Mouse (Mus musculus) layer of hippocampus, postnatal 14 days (tissue): ENCODE data around the gene Gm44511. TPM values are rescaled to one million over a fixed set of nuclear protein-coding genes. Genes with fewer than 3 reads are reported as not detected.
"Not testable (repeated sequence)": the region's sequence is repeated elsewhere in the genome, so short reads cannot be mapped to it uniquely, and the experiment has no call there.

ENCODE experiments used
- DNase-seq, 2 experiments: peaks; one replicate each; pipeline ENCODE4 v3.0.0; 2021 to 2022; ENCODE audit warnings: low spot score in 2 of 2, mixed read lengths in 1 of 2
- total RNA-seq, 2 experiments: library from RNA; stranded (reverse); gene quantifications; 2 replicates each; pipeline ENCODE4 v1.2.3; 2021

The Gm44511 gene
- total RNA-seq, 2 experiments from 2014 or later = not detected

DNA sequence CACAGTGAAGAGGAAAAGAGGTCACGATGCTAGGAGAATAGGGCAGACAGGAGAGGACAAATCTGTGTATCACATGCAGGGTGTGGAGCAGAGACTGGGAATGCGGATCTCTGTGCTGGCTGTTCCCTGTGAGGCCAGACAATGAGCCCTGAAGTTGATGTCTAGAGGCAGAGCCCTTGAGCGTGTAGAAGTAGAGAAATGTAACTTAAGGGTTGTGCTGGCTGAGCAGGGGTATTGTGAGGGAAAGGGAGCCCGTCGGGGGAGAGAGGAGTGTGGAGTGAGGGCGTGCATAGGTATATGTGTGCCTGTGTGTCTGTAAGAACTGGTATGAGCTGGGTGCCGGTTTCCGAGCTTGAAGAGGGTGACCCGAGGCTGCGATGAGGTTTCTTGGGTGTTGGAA lies 23.6 kb downstream of the Gm44511 start:
- peak; percentile 44 to 50 for DNase-seq

DNA sequence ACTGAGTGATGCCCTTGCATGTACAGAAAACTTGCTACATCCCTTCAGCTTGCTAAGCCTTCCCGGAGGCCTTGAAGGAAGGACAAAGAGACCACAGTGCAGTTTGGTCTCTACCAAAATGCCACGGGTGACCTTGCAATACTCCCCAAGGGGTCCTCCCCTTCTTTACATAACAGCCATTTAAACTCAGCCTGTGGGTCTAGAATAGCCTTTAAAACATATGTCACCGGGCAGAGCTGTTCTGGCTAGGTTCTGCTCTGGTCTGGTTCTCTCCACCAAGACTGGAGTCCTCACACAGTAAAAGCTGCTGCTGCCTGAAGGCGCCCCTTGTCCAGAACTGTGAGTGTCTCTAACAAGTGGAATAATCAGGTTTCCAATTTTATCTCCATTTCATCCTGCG lies 25.4 kb downstream of the Gm44511 start:
- DNase-seq = not testable (repeated sequence)

DNA sequence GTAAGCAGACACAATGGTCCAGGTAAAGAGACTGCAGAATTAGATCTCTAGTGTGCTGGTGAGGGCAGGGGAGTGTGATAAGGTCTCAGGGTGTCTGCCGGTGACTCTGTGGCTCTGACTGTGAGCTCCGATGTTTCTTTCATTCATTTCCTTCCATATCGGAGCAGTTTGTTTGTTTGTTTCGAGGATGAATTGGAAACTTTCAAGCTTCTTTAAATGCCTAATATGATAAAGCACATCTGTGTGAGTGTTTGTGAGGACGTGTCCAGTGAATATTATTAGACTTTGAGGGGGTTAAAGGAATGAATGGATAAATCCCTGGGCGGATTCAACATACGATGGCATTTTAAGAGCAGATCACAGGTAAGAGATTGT lies 26.2 kb downstream of the Gm44511 start:
- no peak for DNase-seq

DNA sequence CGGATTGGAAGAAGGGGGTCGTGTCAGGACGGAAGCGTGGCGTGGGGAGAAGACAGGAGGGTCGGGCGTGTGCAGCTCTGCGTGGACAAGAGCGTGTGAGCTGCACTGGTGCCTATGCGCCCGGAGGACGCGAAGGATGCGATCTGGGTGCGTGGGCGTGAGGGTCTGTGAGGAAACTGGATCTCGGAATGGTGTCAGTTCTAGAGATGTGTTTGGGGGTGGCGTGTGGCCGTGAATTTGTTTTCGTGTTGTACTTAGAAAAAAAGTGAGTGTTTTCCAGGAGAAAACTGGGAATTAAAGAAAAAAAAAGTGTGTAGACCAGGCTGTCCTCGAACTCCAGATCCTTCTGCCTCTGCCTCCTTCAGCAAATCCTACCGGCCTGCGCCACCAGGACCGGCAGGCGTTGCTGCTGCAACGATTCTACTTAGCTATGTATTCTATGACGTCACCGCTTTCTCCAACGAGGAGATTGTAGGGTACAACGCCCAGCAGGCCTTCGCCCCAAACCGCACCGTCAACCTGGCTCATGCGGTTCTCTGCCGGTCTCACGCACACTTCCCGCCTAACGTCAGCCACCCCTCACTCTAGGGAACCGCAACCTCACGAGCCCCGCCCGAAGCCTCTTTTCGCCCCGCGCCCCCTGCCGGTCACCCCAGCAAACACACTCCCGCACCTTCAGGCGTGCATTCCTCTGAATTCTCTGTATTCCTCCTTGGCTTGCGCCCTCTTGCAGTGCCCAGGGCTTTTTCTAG lies 26.8 kb downstream of the Gm44511 start:
- DNase-seq = peak; percentile 90 to 92

DNA sequence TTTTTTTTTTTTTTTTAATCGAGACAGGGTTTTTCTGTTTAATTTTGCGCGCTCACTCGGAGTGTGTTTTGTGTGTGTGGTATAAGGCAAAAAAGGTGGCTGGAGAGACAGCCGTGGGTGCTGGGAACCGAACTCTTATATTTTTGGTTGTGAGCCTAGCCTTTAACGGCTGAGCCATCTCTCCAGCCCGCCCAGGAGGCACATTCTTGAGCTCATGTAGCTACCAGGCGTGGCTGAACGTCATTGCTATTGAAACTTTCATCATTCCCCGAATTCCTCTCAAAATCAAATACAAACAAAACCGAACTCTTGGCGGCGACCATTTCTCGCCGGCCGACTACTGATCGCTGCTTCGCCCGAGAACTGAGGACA lies 27.4 kb downstream of the Gm44511 start:
- DNase-seq = peak; percentile 83

DNA sequence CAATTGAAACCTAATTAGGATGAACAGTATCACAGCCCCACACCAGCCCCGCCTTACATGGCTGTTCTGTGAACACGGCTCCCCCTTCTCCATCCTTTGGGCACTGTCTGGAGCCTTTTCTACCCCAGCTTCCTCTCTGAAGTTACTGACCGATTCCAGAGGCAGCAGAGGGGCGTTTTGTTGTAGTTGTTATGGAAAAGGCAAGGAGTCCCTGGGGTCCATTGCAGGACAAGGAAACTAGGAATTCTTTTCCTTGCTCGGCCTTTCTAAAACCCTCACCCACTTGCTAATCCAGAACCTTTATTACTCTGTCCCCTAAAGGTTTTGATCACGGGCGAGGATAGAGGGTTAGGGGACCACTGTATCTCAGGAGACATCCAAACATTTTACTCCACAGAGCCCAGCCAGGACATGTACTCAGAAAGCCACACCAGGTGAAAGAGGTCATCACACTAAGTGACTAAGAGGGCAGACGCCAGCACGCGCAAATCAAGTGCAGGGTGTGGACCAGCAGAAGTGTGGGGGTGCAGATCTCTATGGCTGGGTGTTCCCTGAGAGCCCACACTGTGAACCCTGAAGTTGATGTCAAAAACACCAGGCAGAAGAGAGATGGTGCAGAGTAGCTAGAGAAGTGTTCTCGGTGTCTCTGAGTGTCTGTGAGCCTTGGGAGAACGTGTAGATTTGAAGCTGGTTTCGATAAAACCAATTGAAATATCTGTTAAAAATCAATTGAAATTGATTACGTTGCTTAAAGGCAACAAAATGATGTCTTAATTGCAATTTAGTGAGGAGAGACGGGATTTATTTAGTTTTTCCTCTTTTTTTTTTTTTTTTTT lies 28.0 kb downstream of the Gm44511 start:
- DNase-seq = no peak

DNA sequence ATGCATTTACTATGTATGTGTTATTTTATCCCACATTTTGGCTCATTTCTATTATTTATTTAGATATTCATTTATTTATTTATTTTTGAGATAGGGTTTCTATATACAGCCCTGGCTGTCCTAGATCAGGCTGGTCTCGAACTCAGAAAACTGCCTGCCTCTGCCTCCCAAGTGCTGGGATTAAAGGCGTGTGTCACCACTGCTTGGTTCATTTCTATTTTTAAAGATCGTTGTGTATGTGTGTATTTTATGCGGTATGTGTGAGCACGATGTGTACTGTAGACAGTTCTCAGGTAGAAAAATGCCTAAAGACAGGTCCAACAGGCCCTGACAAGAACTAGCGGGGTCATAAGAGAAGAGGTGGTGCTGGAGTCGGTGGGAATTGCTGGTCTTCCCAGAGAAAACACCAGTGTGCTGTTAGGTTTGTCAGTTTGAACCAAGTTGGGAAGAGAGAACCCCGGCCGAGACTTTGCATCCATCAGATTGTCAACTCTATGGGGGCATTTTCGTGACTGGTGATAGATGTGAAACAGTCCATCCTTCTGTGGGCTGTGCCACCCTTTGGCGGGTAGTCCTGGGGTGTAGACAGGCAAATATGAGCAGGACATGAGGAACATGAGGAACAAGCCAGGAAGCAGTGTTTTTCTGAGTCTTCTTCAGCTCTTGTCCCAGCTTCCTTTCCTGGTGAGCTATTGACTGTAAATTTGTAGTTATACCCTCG lies 28.8 kb downstream of the Gm44511 start:
- no peak for DNase-seq

DNA sequence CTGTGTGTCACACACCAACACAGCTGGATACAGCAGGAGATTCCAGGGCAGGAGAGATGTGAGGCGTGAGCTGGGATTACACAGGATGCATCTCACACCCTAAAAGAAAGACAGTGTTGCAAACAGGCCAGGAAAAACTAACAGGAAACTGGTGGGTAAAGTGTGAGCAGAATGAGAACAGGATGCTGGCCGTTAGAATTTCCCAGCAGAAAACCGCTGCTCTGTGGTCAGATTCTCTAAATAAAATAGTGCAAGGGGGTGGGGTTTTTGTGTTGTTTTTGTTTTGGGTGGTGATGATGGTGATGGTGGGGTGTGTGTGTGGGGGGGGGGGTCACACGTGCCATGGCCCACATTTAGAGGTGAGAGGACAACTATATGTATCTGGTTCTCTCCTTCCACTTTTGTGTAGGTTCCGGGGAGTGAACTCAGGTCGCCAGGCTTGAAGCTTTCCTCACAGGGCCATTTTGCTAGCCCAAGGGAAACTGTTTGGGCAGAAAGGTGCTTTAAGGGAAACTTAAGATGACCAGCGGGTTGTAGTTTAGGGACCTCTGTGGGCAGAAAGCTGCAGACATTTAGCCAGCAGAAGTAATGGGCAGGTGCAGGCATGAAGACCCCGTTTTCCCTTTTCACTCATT lies 29.7 kb downstream of the Gm44511 start:
- DNase-seq = no peak

DNA sequence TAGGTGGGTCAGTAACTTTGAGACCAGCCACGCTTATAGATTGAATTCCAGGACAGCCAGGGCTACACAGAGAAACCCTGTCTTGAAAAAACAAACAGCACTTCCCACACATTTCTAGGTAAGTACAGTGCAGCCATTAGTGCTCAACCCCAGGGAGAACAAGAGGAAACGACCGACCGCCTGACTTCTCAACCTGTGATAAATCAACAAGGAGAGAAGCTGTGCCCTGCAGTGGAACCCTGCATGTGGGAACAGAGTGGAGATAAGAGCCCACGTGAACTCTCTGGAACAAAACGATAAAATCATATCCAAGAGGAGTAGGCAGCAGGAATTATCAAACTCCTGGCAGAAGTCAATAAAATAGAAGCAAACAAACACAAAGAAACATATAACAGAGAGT lies 32.4 kb downstream of the Gm44511 start:
- no peak for DNase-seq

DNA sequence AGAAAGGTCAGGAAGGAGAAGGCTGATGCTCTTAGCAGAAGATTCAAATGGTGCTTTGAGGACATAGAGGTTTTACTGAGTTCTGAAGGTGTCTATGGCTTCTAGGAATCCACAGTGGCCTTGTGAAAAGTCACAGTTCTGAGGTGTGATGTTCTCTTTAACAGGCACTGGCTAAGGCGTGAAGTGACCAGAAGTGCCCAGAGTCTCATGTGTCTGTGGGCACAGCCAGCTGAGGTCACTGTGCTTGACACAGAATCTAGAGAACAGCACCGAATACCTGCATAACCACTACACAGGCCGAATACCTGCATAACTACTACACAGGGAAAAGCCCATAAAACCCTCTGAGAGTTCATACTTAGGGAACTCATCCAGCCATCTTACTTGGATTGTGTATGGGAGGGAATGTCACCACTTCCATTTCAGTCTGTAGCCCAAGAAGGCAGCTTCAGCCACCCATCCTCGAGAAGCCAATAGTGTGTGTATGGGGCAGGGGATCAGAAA lies 35.6 kb downstream of the Gm44511 start:
- DNase-seq = not testable (repeated sequence)

DNA sequence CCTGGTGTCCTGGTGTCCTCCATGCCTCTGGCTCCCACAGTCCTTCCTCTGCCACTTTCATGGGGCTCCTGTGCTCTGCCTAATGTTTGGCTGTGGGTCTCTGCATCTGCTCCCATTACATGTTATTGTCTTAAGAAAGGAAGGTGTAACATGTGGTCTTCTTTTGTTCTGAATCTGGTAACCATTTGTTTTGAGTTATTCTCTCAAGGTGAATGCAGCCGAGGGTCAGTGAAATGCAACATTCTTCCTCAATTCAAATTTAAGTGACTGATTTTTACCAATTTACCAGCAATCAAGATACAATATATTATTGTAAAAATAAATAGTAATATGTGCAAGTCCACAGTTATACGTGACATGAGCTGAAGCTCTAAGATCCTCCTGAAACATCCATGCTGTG lies 37.0 kb downstream of the Gm44511 start, which contains the start of gene Klrb1c:
Gene Klrb1c (minus strand): TSS at position 101 of the 400 bp plus-strand sequence.
- no peak for DNase-seq

DNA sequence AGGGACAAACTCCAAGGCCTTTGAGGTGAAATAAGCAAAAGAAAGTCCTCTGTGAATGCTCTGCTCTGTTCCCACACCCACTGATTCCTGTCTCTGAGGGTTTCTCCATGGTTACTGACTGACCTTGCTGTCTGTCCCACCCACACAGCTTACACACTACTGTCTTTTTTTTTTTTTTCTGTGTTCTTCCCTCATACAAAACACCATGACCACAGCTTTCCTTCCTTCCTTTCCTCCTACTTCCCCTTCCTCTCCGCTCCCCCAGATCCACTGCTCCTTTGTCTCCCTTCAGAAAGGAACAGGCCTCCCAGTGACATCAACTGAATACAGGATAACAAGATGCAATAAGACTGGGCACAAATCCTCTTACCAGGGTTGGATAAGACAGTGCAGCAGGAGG lies 37.6 kb downstream of the Gm44511 start:
- no peak for DNase-seq

DNA sequence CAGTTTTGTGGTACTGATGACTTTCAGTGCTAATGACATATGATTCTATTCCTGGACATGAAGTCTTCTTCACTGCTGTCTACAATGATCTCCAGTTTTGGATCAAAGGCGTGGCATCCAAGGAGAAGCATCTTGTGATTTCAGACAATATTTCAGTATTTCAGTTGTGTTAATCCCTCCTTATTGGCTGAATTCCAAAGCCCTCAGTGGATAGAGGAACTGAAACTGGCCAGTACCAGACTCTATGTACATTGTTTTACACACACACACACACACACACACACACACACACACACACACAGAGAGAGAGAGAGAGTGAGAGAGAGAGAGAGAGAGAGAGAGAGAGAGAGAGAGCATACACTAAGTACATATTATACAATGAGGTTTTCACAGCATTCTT lies 39.7 kb downstream of the Gm44511 start:
- not testable (repeated sequence) for DNase-seq

DNA sequence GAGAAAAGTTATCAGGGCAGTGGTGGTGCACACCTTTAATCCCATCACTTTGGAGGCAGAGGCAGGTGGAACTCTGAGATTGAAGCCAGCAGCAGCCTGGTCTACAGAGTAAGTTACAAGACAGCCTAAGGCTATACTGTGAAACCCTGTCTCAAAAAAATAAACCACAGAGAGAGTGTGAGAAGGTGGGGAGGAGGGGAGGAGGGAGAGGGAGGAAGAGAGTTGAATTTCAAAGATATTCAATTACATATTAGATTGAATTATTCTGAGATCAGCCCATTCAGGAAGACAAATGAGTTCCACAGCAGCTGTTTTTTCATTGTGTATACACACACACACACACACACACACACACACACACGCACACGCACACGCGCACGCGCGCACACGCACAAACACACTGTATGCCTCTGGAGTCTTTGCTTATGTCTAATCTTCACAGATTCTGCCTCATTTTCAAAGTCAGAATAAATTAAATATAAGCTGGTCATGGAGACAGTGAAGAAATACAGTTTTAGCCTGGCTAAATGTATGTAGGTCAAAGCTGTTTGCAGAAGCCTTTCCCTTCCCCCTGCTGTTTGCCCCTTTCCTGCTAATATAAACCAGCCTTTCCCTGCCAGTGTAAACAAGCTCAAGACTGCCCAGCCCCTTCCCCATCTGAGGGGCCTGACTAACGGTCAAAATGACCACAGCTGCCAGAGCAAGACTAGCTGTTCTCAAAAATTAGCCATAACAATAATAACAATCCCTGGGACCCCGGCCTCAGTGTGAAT lies 56.4 kb downstream of the Gm44511 start:
- no peak for DNase-seq

DNA sequence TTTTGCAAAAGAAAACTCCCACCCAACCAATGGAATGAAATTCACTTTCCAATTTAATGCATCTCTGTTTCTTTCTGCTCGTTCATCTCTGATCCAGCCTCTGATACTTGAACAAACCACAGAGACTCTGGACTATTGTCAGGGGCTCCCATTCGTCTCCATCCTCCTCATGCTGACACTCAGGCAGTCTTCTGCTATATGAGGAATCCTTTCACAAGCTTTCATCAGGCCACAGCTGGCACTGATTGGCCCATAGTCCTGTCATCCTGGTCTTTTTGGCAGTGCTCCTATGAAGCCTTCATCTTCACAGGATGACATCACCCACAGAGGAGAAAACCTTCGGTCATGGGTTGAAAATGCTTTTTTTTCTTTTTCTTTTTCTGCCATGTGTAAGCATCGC lies 58.1 kb downstream of the Gm44511 start:
- no peak for DNase-seq

DNA sequence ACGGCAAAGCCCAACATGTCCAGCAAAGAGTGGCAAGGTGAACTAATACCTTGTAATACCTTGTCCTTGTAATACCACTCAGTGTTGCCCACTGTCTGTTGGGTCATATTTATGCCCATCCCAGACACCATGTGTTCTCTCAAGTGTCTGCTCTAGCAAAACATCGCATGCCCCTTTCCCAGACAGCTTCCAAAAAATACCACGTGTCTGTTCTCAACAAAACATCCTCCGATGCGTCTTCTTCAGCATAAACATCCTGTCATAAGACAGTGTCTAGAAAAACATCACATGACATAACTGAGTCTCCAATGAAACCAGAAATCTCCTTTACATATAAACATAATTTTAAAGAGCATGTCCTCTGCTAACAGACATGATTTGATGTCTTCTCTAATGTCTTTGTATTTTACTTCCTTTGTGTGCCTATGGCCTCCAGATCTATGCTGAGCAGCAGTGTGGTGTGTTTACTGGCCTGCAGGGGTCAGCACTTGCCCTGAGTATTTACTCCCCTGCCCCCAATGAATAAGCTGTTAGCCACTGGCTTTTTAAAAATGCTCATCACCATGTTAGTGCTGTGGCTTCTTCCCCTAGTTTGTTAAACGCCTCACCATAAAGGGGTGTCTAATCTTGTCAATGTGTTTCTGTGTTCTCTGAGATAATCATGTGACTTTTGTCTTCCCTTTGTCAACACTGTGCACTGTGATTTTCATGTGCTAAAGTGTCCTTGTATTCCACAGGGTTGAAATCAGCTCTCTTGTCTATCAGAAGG lies 59.4 kb downstream of the Gm44511 start:
- peak in 1 of 2 experiments; percentile 44 for DNase-seq

DNA sequence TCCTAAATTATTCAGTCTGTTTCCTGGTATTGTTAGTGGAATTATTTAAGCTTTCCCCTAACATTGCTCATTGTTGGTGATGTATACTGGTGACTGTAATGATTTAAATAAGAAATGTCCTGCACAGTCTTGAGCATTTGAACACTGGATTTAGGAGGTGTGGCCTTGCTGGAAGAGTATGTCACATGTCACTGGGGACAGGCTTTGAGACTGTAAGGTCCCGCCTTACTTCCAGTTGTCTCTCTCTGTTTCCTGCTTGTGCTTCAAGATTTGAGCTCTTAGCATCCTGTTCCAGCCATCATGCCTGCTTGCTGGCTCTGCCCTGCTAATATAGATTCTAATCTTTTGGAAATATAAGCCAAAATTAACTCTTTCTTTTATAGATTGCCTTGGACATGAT lies 60.9 kb downstream of the Gm44511 start:
- no peak for DNase-seq

DNA sequence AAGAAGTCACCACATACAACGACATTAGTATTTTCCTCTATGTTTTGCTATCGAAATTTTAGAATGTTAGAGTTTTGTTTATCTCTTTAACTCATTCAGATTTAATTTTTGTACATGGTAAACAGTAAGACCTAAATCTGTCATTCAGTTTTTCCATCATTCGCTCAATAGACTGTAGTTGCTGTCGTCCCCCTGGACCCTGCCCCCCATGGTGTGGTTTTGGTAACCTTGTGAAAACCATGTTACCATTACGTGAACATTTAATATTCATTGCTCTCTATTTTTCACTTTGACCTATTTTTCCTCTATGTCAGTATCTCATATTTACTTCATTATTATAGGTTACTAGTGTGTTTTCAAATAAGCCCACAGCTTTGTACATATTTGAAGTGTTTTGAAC lies 61.5 kb downstream of the Gm44511 start:
- no peak for DNase-seq

DNA sequence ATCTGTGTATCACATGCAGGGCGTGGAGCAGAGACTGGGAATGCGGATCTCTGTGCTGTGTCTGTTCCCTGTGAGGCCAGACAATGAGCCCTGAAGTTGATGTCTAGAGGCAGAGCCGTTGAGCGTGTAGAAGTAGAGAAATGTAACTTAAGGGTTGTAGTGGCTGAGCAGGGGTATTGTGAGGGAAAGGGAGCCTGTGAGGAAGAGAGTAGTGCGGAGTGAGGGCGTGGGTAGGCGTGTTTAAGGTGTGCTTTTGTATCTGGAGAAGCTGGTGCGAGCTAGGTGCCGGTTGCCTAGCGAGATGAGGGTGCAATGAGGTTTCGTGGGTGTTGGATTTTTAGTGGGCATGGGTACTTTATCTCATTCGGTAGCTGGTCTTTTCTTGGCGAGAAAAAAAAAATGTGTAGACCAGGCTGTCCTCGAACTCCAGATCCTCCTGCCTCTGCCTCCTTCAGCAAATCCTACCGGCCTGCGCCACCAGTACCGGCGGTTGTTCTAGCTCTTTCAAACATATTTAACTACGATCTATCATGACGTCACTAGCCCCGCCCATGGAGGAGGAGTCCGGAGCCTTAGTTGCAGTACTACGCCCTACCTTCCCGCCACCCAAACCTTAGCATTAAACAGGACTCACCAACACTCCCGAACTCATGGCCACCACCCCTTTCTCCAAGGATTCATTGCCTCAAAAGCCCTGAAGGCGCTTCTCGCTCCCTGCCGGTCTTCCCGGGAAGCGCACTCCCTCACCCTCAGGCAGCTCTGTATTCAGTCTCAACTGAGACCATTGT lies 62.2 kb downstream of the Gm44511 start:
- peak; percentile 95 to 98 for DNase-seq
